Mouse (Mus musculus) liver, embryonic 15.5 days (tissue): ENCODE results near the gene Gm47995. TPM values are rescaled to one million over a fixed set of nuclear protein-coding genes. Genes with fewer than 3 reads are reported as not detected.

Experiments used
- ATAC-seq: fragments of 200-750 bp; cut with Nextera tagmentation; 2 replicates; pipeline ENCODE4 v1.8.0; 2017; ENCODE audit warnings: moderate number of reproducible peaks, mild to moderate bottlenecking, moderate library complexity; ENCODE audit not compliant: insufficient read depth
- H3K27ac ChIP-seq: fragments of 300-500 bp; sonication (generic); replicated peaks from 2 replicates; pipeline ENCODE4 v1.5.1; 2015; ENCODE audit warnings: mild to moderate bottlenecking, inconsistent platforms
- H3K27me3 ChIP-seq: fragments of 300-500 bp; sonication (generic); 2 replicates; pipeline ENCODE4 v1.6.1; 2015; ENCODE audit warnings: mild to moderate bottlenecking, inconsistent platforms
- H3K36me3 ChIP-seq: fragments of 300-500 bp; sonication (generic); replicated peaks from 2 replicates; pipeline ENCODE4 v1.6.1; 2015; ENCODE audit warnings: moderate library complexity, mild to moderate bottlenecking, inconsistent platforms
- H3K4me1 ChIP-seq: fragments of 300-500 bp; sonication (generic); replicated peaks from 2 replicates; pipeline ENCODE4 v1.6.1; 2015; ENCODE audit warnings: inconsistent platforms
- H3K4me2 ChIP-seq: fragments of 300-500 bp; sonication (generic); 2 replicates; pipeline ENCODE4 v1.6.1; 2015; ENCODE audit warnings: moderate library complexity, mild to moderate bottlenecking, inconsistent platforms
- H3K4me3 ChIP-seq: fragments of 300-500 bp; sonication (generic); replicated peaks from 2 replicates; pipeline ENCODE4 v1.5.1; 2015; ENCODE audit warnings: mild to moderate bottlenecking, inconsistent platforms
- H3K9ac ChIP-seq: fragments of 300-500 bp; sonication (generic); 2 replicates; pipeline ENCODE4 v1.6.1; 2015; ENCODE audit warnings: moderate library complexity, mild to moderate bottlenecking, inconsistent platforms
- H3K9me3 ChIP-seq: fragments of 300-500 bp; sonication (generic); replicated peaks from 2 replicates; pipeline ENCODE4 v1.6.1; 2016; ENCODE audit warnings: inconsistent platforms
- WGBS: fragments of 180-500 bp; shearing (Covaris S2); methylation state at CpG from one replicate; pipeline ENCODE4 v1.1.7; 2015; ENCODE audit warnings: mixed read lengths; ENCODE audit not compliant: insufficient replicate concordance; 5-methylcytosine and 5-hydroxymethylcytosine counted together
- polyA plus RNA-seq: library from polyadenylated mRNA; unstranded; fragments of >200 nt; fragmentation: Nextera tagmentation; extraction: Ambion mirVana; gene quantifications from 2 replicates; pipeline ENCODE4 v1.2.1, GENCODE M21; 2015

The Gm47995 gene
- polyA plus RNA-seq, 1 experiment from 2014 or later = 0.82 TPM

DNA sequence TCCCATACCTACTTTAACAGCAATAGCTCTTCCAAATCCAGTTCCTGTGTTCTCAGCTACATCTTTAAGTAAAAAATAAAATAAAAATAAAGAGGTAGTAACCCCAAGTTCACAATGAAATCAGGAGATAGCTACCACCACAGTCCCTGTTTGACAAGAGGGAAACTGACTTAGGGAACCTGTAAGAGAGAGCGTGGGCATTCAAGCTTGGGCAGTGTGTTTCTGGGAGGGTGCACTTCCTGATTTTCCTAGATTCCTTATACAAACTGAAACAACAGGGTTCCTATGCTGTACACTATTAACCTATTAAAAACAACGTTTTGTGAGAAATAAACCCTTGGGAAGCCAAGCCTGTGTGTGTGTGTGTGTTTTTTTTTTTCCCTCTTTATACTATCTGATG lies 16.6 kb downstream of the Gm47995 start:
- Histone ChIP-seq H3K36me3 (no peaks in the 10 kb centered on the region), H3K27me3 (no peaks in the 10 kb centered on the region), H3K27ac (no peak overlapping the region), H3K4me1 (peaks cover 22% of the 10 kb centered on the region), H3K4me3 (no peak overlapping the region), H3K4me2 (no peak overlapping the region), H3K9me3 (no peaks in the 10 kb centered on the region), H3K9ac (no peak overlapping the region)
- 42% methylated on average over 2 of the region's 2 CpGs for WGBS
- no peak for ATAC-seq

DNA sequence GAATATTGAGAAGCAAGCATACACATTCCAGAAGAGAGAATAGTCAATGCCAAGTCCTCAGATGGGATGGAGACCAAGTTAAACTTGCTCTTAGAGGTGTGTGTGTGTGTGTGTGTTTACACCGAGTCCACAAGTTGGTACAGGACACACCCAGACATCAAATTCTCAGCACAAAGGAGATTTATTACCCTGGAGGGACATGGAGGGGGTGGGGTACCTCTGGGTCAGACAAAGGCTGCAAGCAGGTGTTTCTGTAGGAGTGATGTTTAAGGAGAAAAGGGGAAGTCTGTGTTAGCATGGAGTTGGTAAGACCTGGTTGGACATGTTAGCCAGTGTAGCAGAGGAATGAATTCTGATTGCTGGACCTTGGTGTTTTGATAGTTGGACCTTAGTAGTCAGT lies 17.7 kb downstream of the Gm47995 start:
- H3K9me3 ChIP-seq = no peaks in the 10 kb centered on the region
- no peaks in the 10 kb centered on the region for H3K27me3 ChIP-seq
- no peaks in the 10 kb centered on the region for H3K36me3 ChIP-seq
- H3K4me3 ChIP-seq = no peak overlapping the region
- H3K27ac ChIP-seq = peak overlapping the region; percentile 1; the same call in 1 of the 2 replicates
- no peak for ATAC-seq
- H3K4me2 ChIP-seq = no peak overlapping the region
- peaks cover 19% of the 10 kb centered on the region for H3K4me1 ChIP-seq
- no peak overlapping the region for H3K9ac ChIP-seq
- 32% methylated on average over 1 of the region's 1 CpGs for WGBS

GRCm38 (mm10) chr1:151216417-151216816 lies 18.2 kb downstream of the Gm47995 start:
- 30% methylated on average over 3 of the region's 3 CpGs for WGBS
- Histone ChIP-seq H3K27ac (peak overlapping the region; percentile 1; the same call in 1 of the 2 replicates), H3K9ac (no peak overlapping the region), H3K4me3 (no peak overlapping the region), H3K4me1 (peaks cover 17% of the 10 kb centered on the region), H3K36me3 (no peaks in the 10 kb centered on the region), H3K4me2 (no peak overlapping the region), H3K27me3 (no peaks in the 10 kb centered on the region), H3K9me3 (no peaks in the 10 kb centered on the region)
- ATAC-seq = peak; percentile 53; the same call in 1 of the 2 replicates

DNA sequence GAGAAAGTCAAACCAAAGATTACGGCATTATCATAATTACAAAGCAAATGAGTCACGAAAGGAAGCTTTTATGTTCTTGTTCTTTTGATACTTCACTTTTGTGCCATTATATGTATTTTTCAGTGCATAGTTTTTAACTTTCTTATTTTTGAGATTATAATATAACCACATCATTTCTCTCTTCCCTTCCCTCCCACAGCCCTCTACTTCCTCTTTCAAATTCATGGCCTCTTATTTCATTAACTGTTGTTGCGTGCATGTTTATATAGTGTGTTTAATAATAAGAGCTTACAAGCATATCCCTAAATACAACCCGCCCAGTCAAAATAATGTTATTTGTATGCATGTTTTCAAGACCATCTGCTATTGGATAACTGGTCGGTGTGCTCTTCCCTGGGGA lies 20.8 kb downstream of the Gm47995 start:
- peaks cover 12% of the 10 kb centered on the region for H3K4me1 ChIP-seq
- H3K4me2 ChIP-seq = no peak overlapping the region
- no peak overlapping the region for H3K27ac ChIP-seq
- no peaks in the 10 kb centered on the region for H3K27me3 ChIP-seq
- 79% methylated on average over 5 of the region's 5 CpGs for WGBS
- no peak overlapping the region for H3K9ac ChIP-seq
- no peak overlapping the region for H3K4me3 ChIP-seq
- H3K9me3 ChIP-seq = no peaks in the 10 kb centered on the region
- H3K36me3 ChIP-seq = no peaks in the 10 kb centered on the region
- ATAC-seq = no peak

DNA sequence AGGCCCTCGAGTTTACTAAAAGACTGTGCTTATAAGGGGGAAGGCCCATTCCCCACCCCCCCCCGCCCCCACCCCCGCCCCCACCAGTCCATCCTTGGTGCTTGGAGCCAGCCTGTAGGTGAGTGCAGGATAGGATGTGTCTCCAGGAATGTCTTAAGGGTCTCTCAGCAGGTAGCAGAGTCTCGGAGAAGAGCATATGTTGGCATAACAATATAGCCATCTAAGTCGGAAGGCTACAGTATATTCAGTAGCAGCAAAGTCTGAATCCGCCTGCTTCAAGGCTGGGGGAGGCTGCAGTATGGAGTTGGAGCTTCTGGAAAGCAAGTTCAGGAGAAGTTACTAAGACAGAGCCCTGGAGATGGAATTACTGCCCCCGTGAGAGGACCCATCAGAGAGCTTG lies 21.9 kb downstream of the Gm47995 start:
- Histone ChIP-seq H3K36me3 (no peaks in the 10 kb centered on the region), H3K4me1 (peaks cover 12% of the 10 kb centered on the region), H3K4me2 (no peak overlapping the region), H3K27me3 (no peaks in the 10 kb centered on the region), H3K27ac (no peak overlapping the region), H3K9me3 (no peaks in the 10 kb centered on the region), H3K4me3 (no peak overlapping the region), H3K9ac (no peak overlapping the region)
- WGBS = 73% methylated on average over 7 of the region's 7 CpGs
- ATAC-seq = no peak

- ATAC-seq = no peak
- Histone ChIP-seq H3K4me1 (no peaks in the 10 kb centered on the region), H3K4me2 (no peak overlapping the region), H3K27ac (no peak overlapping the region), H3K9me3 (no peaks in the 10 kb centered on the region), H3K9ac (no peak overlapping the region), H3K27me3 (no peaks in the 10 kb centered on the region), H3K4me3 (no peak overlapping the region), H3K36me3 (no peaks in the 10 kb centered on the region)
- 60% methylated on average over 10 of the region's 10 CpGs for WGBS
Observed at GRCm38 (mm10) chr1:151222561-151223267, 24.5 kb downstream of the Gm47995 start.

DNA sequence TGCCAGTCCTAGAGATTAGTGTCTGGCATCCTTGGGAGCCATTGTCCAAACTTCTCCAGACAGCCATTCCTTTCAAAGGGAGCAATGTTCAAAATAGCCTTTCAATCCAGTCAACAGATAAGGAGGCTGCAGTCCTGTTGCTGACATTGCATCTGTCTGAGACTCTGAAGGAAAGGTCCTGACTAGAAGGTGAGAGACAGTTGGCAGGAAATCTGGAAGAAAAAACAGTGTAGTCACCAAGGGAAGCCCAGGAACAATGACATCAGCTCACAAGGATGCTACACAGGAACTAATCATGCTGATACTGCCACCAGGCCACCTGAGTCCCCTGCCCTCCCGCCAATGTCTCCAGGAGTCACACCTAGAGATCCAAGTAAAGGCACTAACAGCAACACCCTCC lies 25.1 kb downstream of the Gm47995 start:
- 36% methylated on average over 1 of the region's 1 CpGs for WGBS
- Histone ChIP-seq H3K9me3 (no peaks in the 10 kb centered on the region), H3K27ac (no peak overlapping the region), H3K9ac (no peak overlapping the region), H3K4me1 (no peaks in the 10 kb centered on the region), H3K4me2 (no peak overlapping the region), H3K4me3 (no peak overlapping the region), H3K36me3 (no peaks in the 10 kb centered on the region), H3K27me3 (no peaks in the 10 kb centered on the region)
- ATAC-seq = no peak

GRCm38 (mm10) chr1:151224536-151224935 lies 26.3 kb downstream of the Gm47995 start:
- WGBS = 49% methylated on average over 1 of the region's 1 CpGs
- H3K4me2 ChIP-seq = no peak overlapping the region
- no peaks in the 10 kb centered on the region for H3K36me3 ChIP-seq
- H3K27ac ChIP-seq = no peak overlapping the region
- H3K4me1 ChIP-seq = no peaks in the 10 kb centered on the region
- H3K9me3 ChIP-seq = no peaks in the 10 kb centered on the region
- H3K4me3 ChIP-seq = no peak overlapping the region
- no peaks in the 10 kb centered on the region for H3K27me3 ChIP-seq
- H3K9ac ChIP-seq = no peak overlapping the region
- ATAC-seq = no peak

GRCm38 (mm10) chr1:151227506-151227905 lies 29.3 kb downstream of the Gm47995 start:
- no peak overlapping the region for H3K4me2 ChIP-seq

GRCm38 (mm10) chr1:151228320-151228989 lies 30.2 kb downstream of the Gm47995 start:
- Histone ChIP-seq H3K4me1 (no peaks in the 10 kb centered on the region), H3K9ac (no peak overlapping the region), H3K9me3 (no peaks in the 10 kb centered on the region), H3K4me3 (no peak overlapping the region), H3K27ac (no peak overlapping the region), H3K4me2 (no peak overlapping the region), H3K36me3 (no peaks in the 10 kb centered on the region), H3K27me3 (no peaks in the 10 kb centered on the region)
- WGBS = 35% methylated on average over 1 of the region's 1 CpGs
- no peak for ATAC-seq

More at GRCm38 (mm10) chr1:151227506-151227905, 29.3 kb downstream of the Gm47995 start:
- Histone ChIP-seq H3K27me3 (no peaks in the 10 kb centered on the region), H3K4me3 (no peak overlapping the region), H3K9me3 (no peaks in the 10 kb centered on the region), H3K4me1 (no peaks in the 10 kb centered on the region), H3K9ac (no peak overlapping the region), H3K36me3 (no peaks in the 10 kb centered on the region), H3K27ac (no peak overlapping the region)
- ATAC-seq = no peak
- 52% methylated on average over 8 of the region's 8 CpGs for WGBS

- no peak overlapping the region for H3K27ac ChIP-seq
- no peaks in the 10 kb centered on the region for H3K27me3 ChIP-seq
- no peak for ATAC-seq
- no peak overlapping the region for H3K9ac ChIP-seq
- H3K9me3 ChIP-seq = no peaks in the 10 kb centered on the region
- H3K36me3 ChIP-seq = no peaks in the 10 kb centered on the region
- H3K4me3 ChIP-seq = no peak overlapping the region
- WGBS = 59% methylated on average over 3 of the region's 3 CpGs
- H3K4me1 ChIP-seq = no peaks in the 10 kb centered on the region
- no peak overlapping the region for H3K4me2 ChIP-seq
Observed at GRCm38 (mm10) chr1:151232346-151232745, 34.1 kb downstream of the Gm47995 start.
